Mouse (Mus musculus): ENCODE measurements at regions not wholly inside any gene's neighbourhood (a gene's known extent, or its start where the extent isn't known, plus 50 kb on each side); places are given as distances from the start of the nearest gene placed in this dataset.

DNA sequence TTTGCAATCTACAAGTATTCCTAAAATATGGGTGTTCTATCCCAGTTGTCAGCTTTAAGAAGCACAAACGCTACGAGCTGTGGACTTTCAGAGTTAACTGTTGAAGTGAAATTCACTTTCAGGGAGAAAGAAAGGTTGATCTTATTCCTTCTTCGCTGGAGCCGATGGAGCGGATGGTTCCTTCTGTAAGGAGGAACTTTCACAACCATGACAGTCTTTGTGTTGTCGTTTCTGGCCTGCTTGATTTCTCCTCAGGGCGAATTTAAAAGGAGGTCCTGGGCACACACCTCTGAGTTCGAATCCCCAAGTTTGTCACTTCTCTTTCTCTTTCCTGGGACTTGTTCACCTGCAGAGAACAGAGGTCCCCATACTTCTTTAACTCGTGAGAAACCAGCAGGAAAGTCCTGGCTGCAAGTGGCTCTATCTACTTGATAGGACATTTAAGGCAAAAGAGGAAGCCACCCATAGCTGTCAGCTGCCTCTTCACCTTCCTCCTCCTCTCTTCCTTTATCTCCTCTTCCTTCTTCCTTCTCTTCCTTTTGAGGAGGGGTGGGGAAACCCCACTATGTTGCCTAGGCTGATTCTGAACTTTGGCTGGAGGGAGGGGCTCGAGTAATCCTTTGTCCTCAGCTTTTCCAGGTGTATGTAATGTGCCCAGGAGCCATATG is 265.9 kb upstream of the Klf3 start:
- DNase-seq = no peak

DNA sequence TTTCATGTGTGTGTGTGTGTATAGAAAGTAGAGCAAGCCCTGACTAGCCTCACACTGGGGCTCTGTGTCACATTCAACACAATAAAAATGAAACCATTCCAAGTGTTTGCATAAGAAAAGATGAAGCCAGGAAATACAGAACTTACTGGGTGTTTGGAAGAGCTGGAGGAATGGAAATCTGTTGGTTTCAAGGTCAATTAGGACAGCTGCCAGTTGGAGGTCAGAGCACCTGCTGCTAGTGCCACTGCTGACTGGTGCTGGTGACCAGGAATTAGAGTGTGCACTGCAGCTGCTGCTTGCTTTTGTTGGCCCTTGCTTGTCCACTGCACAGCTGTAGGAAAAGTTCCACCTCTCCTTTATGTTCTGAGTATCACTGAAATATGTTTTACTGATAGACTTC is 261.4 kb upstream of the Klf3 start:
- DNase-seq = no peak

DNA sequence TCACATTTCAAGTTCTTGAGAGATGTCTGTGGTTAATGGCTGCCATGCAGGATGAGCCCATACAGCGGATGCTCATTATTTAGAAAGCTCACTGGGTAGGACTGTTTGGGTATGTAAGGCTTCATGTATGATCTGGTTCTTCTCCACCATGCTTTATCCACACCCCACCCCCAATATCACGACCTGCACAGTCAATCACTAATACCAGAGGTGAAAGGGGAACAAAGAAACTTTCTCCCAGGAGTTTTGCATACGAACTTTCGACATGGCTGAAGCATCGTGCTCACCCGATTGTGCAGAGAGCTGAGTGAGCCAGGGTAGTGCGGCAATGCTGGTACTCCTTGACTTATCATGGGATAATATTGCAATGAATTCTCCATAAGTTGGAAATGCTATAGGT is 247.3 kb upstream of the Klf3 start:
- no peak for DNase-seq

DNA sequence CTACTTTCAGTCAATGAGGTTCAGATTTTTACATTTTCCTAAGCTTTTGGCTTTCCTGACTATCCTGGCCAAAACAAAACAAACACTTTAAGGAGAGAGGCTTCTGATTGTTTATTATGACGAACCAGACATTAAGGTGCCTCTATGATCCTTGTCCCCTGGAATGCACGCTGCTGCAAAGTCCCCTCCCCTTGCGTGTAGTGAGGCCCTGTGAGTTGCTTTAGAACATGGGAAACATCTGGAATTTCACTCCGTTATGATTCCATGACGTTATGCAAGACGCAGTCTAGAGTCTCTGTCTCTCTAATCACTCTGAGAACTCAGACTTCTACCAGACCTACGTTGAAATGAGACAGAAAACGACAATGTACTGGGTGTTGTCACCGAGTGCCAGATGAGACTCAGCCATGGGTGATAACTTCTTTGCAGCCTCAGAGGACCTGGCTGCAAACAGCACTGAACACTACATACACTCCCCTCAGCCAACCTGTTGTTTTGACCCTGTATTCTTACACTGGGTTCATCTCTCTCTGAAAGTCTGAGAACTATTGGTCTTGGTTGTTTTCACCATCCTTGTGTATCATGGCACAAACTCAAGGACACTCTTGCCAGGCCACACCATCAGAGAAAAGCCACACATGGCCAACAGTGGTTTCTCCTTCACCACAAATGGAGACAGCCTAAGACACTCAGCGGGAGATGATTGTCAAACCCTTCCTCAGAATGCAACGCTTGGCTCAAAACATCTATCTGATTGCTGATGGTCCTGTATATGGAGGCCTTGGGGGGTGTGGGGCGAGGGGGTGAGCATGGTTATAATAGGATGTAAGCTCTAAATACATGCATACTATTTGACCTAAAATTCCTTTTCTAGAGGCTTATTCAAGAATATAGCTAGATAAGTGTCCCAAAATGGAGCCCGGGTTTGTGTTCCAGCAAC is 236.5 kb upstream of the Klf3 start:
- DNase-seq = no peak

DNA sequence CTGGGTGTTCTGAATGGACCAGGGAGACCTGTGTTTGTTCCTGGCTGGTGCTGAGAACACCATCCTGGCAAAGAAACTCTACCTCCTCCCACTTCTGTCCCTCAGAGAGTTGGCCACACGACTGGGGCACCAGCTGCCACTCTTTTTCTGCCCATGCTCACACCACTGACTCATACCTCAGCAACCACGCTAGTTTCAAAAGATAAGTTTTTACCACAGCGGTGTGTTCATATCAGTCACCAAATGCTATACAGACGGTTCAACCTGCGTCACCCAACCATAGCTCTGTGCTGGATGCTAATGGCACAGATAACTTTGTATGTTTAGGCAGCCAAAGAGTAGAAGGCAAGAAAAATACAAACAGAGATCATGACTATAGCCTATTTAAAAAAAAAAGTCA is 235.4 kb upstream of the Klf3 start:
- no peak for DNase-seq

DNA sequence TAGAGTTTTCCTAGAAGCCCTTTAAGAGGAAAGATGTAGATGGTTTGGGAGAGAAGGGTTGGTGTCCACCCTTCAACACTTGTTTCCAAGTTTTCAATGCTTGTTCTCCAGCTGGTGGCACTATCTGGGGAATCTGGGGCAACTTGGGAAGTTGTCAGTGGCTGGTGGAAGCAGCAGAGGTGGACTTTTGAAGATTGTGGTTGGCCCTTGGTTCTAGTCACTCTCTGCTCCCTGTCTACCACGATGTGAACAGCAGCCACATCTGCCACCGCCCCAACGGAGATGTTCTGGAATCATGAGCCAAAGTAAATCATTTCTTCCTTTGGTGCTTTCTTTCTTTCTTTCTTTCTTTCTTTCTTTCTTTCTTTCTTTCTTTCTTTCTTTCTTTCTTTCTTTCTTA is 234.9 kb upstream of the Klf3 start:
- no peak for DNase-seq

DNA sequence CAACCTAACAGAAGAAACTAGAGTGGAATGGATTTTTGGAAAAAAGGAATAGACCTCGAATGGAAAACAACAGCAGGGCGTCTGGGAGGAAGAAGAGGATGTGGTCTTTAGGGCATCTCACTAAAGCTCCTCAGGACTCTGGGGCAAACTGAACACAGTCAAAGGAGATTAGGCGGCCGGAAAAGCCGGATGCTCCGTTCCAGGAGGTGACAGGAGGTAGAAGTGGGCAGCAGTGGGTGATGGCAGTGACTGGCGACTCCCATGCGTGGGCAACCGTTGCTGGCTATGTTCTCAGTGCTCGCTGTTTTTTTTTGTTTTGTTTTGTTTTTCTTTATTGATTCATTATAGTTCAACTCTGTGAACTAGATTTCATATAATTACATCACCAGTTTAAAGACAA is 228.8 kb upstream of the Klf3 start:
- no peak for DNase-seq

DNA sequence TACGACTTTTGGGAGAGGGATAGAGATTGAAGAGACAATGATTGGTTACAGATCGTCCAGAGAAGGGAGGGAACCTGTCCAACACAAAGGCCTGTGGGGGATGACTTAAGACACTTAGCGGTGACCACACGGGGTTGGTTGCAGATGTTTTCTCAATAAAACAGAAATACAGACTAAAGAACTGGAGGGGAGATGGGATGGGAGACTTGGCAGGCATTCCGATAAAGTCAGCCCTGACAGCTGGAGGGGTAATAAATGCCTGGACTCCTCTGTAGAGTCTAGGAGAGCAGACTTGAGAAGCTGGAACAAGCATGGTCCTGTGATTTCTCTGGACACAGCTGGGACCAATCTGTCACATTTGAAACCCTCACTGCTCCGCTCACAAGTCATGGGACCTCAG is 227.3 kb upstream of the Klf3 start:
- DNase-seq = no peak

DNA sequence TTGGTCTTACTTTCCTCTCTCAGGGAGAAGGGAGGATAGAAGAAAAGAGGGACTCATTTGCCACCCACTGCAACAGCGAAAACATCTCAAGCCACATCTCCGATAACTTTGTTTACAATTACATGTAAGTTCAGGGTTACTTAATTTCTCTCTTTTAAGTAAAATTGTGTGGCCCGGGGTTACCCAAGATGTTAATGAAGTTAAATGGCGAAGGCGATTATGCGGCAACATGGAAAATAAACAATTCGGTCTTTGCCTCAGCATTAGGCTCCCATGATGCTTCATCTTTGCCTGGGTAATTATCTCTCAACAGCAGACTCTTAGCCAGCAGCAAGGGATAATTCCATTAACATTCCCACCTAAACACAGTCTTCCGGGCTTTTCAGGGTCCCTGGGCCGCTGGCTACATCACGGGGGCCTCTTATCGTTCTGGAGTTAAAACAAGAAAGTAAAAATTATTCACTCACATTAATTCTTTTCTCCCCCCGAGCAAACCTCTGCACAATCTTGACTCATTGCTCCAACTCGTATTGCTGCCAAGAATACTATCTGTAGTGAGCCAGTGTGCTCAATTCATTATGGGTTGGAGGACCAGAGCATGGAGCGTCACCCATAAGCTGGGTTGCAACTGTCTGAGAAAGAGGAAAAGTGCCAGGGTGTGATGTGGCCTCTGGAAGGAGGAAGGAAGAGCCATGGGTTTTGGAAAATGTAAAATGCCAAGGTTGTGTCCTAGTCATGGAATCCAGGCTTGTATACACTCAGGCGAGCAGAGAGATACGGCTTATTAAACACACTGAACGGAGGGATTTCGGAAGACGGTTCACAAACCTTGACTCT is 226.5 kb upstream of the Klf3 start:
- no peak for DNase-seq

DNA sequence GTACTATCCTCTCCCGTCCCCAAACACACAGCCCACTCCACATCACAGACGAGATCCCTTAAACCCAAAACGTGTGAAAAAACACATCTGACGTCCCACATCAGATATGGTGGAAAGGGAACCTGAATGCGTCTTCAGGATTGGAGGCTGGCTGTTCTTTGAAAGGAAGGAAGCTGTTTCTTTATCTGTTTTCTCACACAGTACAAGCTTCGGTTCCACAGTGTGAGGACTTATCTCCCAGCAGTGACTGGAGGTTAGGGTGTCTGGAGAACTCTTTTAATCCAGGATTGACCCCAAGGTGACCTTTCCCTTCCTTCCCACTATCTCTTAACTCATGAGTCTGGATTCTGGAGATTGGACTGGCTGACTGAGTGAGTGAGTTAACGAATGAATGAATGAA is 225.8 kb upstream of the Klf3 start:
- no peak for DNase-seq

DNA sequence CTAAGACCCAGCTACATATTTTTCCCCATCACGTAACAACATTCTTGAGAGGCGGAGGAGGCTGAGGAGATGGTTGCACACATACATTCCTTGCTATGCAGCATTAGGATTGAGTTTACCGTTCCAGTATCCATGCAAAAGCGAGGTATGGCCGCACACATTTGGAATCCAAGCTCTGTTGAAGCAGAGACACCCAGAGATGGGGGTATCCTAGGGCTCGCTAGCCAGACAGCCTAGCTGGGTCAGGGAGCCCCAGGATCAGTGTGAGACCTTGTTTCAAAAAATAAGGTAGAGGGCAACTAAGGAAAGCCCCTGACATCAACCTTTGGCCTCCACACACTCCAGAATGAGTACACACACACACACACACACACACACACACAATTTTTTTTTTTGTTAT is 224.7 kb upstream of the Klf3 start:
- no peak for DNase-seq

DNA sequence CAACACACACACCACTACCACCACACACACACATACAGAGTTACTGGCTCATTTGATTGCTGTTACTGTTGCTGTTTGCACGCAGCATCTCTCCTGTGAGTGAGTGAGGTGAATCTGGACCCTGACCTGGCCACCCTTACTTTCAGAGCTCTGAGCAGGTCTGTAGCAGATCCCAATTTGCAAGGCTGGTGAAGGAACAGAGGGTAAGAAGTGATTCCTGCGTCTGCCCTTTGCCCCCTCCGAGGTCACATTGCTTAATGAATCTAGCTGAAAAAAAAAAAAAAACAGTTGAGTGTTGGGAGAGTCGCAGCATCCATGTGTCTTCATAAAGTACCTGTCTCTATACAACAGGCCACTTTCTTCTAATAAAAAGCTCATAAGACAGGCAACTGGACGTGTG is 224.1 kb upstream of the Klf3 start:
- no peak for DNase-seq

DNA sequence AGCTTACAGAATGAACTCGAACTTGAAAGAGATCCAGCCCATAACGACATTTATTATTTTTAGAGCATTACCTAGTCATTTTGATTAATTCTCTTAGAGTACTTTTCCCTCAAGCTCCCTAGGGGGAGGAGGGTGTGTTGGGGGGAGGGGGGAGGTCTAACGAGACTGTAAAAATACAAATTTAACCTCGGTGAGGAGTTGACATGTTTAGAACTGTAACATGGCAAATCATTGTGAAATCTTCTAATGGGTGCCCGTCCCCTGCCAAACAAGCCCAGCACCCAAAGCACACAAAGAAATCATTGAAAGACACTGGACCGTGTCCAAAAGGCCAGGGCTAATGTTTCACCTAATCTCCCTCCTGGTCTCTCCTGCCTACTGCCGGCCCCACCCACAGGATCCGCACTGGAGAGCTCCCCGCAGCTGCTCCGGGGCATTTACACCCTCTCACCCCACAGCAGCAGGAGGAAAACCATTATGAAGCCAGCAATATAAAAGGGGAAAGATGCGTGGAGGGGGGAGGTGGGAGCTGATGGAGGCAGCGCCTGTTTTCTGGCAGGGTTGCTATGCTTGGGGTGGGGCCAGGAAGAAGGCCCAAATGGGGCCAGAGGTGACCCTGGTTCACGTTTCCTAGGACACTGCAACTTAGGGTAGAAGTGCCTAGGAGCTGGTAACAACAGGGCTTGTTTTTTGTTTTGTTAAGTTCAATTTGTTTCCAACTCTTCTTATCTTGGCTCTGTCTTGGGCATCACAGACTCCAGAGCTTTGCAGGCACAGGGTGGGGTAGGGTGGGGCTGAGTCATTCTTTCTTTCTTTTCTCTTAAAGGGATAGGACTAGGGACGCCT is 223.5 kb upstream of the Klf3 start:
- peak in 1 of 2 experiments; percentile 6 for DNase-seq

DNA sequence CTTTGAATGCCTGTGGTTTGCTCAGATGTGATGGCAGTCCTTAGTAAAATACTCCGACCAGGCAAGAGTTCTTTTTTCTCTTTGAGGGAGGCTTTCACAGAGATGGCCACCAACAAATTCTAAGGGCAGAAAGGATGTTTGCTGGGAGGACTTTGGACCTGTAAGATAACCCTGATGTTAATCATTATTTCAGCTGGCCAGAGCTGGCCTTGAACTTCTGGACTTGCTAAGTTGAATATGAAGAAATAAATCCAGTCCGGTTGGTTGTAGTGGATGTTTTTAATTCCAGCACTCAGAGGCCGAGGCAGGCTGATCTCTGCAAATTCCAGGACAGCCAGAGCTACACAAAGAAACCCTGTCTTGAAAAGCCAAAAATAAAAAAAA is 222.9 kb upstream of the Klf3 start:
- no peak for DNase-seq

DNA sequence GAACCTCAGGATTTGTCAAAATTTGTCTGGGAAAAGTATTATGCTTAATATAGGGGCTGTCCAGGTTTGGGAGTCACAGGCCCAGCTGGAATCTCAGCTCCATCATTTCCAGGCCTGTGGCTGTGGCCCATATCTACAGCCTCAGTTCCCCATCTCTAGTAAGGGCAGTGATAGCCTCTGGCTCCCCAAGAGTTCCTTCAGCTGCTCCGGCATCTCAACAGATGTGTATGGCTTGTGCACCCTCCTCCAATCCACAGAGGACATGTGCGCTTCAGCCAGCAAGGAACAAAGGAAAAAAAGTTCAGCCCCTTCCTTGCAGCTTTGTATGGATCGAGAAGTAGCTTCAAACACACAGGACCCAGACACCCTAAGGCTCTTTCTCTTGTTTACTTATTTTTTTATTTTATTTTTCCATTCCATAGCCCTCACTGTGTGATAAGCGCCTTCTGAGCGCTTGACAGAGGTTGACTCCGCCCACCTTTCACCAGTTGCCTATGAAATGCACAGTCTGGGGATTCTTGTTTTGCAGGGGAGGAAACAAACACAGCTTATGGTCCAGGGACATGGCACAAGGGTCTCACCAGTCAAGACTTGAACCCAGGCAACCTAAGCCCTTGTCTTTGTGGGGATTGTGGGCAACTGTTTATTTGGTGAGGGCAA is 222.3 kb upstream of the Klf3 start:
- no peak for DNase-seq

DNA sequence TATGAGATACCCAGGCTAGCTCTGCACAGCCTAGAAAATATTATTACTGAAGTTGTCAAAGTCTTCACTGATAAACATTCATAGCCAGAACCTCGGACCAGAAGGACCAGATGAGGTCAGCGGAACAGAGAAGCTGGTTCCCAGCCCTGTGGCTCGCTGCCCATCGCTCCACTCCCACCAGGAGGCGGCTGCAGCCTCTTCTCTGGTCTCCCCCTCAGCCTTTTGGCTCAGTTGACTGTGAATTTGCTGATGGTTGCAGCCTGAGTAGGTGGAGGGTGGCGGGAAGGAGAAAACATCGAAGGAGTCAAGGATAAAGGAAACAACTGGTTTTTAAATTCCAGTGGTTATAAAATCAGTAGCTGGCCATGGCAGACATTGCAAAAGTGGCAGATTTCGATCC is 221.7 kb upstream of the Klf3 start:
- peak in 1 of 2 experiments; percentile 37 for DNase-seq

DNA sequence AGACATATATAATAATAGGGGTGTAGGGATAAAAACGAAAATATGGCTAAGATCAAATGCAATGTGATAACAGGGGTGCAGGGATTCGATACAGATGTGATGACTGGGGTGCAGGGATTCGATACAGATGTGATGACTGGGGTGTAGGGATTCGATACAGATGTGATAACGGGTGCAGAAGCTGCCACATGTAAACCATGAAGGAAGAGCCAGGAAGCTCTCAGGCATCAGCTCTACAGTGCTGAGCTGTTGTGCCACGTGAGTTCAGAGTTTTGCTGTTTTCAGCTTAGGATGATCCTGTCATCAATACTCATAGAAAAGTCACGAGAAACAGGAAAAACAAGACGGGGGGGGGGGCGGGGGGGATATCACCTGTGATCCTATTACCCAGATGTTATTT is 221.2 kb upstream of the Klf3 start:
- no peak for DNase-seq

DNA sequence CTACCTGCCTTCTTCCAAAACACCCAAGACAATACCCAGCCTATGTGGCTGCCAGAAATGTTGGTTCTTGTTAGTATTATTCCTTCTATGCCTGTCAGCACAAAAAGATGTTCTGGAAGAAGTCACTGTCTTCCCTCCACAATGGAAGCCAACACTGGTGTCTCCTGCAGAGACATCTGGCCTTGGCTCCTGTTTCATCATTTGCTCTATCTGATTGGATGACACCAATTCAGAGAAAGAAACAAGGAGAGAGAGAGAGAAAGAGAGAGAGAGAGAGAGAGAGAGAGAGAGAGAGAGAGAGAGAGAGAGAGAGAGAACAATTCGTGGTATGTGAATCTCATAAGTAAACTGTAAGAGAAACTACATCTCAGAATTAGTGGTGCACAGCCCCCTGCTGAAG is 218.9 kb upstream of the Klf3 start:
- no peak for DNase-seq

DNA sequence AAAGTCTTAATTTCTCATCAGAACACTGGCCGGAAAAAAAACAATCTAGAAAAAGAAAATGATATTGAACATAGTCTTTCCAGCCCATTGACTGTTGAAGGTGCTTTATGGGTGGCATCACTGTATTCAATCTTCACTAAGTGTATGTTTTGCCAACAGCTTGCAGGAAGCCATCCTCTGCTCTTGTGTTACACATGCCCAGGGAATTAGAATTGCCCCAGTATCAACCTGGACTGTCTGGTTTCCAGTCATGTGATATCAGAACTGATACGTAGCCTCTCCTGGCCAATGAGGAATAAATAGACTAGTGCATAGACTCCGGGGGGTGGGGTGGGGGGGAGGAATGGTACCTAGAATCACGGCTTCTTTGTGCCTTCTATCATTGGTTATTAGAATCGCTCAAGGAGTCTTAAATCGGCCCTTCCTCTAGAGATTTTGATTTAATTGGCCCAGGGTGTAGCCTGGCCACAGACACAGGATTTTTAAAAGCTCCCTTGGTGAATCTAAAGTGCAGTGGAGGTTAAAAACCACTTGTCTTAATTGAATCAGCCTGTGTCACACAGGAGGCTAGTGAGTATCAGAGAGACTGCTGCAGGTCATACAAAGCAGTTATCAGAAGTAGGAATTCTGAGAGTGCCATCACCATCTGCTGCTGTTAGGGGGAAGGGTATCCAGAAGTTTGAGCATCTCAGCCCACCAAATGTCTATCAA is 218.0 kb upstream of the Klf3 start:
- no peak for DNase-seq

DNA sequence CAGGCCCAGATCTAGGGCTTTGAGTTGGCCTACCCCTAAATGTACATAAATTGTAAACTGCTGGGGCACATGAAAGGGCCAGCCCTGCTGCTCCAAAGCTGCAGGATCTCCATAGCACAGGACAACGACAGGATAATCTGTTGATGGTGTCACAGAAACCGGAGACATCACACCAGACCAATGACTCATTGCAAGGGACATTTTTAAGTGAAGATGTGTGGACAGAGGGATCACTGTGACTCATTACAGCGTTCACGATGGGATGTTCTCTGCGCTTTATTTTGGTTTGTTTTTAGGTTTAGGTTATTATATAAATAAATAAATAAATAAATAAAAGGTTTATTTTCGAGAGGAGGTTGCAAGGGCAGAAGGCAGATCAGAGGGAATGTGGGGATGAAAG is 216.9 kb upstream of the Klf3 start:
- no peak for DNase-seq

DNA sequence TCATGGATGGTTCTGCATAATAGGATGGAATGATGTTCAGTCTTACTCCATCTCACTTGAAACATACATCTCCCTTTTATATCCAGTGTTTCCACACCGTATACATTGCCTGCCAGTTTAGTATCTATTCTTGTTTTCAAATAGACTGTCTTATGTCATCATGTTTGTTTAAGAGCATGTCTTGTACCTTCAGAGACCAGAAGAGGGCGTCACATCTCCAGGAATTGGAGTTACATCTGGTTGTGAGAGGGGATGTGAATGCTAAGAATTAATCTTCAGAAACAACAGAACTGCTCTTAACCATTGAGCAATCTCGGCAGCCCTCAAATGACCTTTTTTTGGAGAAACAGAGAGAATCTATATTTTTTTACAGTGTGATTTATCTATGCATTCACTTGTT is 216.3 kb upstream of the Klf3 start:
- no peak for DNase-seq
